Mouse (Mus musculus): ENCODE results near the gene Srebf1.
A peak's percentile ranks its signal among the peaks of the same experiment; 100 is the strongest.

Gene Srebf1

DNA sequence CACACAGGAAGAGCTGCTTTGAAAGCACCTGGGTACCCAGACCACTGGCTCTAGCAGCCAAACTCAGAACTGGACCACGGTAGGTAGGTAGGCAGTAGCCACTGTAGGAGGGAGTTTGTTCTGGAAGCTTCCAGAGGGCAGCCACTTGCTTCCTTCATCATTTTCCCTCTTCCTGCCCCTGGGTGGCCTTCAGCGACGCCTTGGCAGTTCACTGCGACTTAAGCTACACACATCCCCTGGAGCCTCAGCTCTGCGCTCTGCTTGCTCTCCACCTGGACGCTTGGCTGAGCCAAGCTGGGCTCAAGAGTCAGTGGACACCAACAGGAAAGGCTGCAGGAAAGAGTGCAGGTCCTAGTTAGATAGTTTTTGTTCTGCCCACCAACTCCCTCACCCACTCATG lies 44.4 kb downstream of the Srebf1 start:
- no peak for DNase-seq (ENCODE audit: low read depth, low spot score)

DNA sequence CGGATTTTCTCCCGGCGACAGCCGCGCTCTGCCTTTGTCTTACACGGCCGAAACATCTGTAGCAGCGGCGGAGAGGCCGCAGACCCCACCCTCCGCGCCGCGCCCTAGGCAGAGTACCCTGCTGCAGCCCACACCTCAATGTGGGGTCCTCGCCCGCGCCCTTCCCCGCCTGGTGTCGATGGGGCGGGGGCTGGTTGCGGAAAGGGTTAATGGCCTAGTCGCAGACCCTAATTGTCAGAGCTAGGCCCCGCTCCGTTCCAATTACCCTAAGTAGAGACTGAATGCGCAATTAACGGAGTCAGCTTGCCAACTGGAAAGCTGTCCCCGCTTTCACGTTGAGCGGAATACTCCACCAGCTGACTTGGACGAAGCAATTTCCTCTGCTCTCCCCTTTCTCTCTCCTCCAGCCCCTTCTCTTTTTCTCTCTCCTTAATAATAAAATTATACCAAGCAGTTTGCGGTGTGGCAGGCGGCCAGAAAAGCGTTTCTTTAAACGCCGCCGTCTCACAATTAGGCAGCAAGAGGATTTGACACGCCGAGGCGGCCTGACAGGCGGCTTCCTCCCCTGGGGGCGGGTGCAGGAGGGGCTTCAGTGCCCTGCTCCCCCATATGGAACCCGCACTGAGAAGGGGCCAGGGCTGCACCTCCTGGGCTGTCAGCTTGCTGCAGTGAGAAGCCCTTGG lies 45.3 kb downstream of the Srebf1 start:
- peak; percentile 70 for DNase-seq (ENCODE audit: low read depth, low spot score)

DNA sequence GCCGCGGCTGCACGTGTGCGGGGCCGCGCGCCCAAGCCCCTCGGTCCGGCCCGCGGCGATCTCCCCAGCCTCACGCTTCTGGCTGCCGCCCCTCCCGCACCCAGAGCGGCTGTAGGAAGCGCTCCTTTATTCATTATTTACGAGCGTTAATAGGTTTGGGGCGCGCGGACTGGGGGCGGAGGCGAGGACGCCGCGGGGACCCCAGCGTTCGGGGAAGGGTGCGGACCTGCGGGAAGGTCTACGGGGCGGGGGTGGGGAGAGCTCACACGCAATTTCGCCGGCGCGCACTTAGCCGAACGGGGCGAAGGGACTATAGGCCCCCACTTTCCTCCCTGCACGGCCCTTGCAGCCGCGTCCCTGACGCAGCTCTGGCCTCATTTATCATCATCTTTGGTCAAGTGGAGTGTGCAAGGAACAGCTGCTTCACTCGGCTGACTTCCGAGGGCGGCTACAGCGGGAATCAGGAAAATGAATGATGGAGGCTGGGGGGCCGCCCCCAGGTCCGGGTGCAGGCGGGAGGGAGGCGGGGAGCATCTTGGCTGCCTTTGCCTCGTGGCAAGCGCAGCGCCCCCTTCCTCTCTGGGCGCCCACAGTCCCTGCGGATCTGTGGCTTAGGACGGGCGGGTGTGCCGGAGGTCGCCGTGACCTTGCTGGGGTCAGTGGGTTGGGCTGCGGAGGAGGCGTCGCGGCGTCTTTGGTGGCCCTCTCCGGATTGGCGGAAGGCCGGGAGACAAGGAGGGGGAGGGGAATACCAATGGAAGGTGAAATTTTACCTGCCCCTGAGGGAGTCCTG lies 46.0 kb downstream of the Srebf1 start:
- DNase-seq (ENCODE audit: low read depth, low spot score) = peak; percentile 69

DNA sequence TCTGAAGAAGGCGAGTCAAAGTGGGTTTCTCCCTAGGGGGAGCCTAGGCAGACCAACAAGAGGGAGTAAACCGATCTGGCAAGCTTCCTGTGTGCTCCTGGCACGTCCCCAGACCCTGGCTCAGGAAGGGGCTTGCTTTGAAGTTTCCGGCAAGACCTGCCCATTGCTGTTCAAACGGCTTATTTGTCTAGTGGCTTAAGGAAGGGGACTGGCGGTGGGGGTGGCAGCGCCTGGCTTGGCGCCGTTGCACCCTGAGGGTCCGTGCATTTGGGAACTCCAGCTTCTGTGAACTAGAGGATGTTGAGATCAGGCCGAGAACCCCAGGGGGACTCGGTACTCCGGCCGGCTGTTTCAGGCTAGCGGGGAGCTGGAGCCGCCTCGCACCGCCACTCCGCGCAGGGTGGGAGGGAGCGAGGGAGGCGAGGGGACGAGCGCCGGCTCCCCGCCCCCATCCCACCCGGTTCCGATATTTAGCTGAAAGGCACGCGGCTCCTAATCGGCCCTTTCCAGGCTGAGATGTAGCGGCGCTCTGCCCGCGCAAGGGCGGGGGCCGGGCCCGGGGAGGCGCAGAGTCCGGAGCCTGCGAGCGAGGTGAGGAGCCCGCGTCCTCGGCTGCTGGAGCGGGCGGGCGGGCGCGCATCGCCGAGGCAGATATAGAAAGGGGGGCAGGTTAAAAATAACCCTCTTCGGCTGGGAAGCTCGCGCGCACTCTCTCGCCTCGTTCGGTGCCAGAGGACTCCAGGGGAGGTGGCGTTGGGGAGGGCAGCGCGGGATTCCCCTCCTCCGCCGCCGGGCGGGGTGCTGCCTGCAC lies 46.8 kb downstream of the Srebf1 start:
- peak; percentile 75 for DNase-seq (ENCODE audit: low read depth, low spot score)

DNA sequence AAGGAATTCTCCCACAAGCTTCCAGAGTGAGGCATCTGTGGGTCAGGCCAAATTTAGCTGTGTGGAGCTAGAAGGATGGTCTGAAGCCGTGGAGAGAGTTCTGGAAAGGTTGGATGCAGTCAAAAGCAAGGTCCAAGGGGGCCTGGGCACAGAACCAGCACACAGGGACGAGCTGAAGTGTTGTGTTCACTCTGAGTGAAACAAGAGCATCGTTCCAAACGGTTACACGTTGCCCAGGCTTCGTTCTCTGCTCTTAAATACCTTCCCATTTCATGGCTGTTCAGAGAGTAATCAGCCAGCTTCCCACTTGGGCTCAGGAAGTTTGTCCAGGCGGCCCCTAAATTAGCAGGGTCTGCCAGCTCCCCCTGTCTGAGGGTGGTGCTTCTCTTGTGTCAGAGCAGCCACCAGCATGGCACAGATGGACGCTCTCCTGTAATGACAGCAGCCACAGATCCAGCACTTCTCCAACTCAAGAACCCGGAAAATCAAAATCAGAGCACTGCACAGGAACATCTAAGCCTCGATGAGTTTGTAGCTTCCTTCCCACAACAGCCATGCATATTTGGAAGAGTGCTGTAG lies 48.7 kb downstream of the Srebf1 start:
- DNase-seq (ENCODE audit: low read depth, low spot score) = no peak

DNA sequence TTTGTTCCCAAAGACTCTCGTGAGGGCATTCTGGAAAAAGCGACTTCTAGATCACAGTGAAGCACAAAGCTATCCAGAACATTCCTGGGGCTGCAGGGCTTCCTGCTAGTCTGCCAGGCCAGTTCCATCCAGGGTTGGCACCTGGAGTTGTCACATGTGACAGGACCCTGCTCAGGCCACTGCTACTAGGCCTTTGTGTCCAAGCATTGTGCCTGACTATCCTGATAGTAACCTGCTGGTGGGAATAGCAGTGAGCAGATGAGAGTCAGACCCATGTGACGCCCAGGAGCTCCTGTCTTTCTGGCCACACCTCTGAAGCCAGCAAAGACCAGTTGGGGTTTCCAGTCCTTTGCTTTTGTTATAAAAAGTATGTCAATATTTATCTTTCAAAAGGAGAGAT lies 50.3 kb downstream of the Srebf1 start:
- DNase-seq (ENCODE audit: low read depth, low spot score) = no peak

DNA sequence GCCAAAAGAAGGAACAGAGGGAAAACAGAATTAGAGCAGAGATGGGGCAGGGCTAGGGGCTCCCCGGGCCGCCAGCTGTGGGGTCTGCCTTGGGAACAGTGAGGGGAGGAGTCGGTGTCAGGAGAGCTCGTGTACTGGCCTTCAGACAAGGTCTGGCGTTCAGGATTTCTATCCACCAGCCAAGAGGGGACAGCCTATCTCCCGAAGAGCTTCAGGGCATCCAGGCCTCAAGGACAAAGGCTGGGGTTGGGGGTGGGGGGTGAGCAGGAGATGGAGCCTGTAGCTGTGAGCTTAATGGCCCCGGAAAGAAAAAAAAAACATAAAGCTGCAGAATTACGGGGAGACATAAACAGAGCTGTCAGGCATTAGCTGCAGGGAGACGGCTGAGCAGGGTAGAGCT lies 53.6 kb downstream of the Srebf1 start:
- no peak for DNase-seq (ENCODE audit: low read depth, low spot score)

DNA sequence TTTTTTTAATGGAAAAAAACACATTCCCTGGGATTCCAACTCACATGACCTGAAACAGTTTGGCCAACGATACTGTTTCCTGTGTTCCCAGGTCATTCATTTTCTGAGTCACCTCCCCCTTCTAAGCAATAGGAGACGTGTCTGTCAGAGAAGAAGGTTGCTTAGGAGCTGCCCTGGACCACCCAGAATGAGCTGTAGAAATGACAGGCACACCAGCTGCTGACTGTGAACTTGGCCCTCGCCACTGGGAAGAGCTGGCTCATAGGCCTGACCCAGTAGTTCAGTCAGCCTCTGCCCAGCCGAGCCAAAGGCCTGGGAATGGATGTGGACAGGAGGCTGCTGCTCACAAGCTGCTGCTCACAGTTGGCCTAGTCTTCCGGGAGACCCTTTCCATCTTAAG lies 57.3 kb downstream of the Srebf1 start:
- no peak for DNase-seq (ENCODE audit: low read depth, low spot score)

DNA sequence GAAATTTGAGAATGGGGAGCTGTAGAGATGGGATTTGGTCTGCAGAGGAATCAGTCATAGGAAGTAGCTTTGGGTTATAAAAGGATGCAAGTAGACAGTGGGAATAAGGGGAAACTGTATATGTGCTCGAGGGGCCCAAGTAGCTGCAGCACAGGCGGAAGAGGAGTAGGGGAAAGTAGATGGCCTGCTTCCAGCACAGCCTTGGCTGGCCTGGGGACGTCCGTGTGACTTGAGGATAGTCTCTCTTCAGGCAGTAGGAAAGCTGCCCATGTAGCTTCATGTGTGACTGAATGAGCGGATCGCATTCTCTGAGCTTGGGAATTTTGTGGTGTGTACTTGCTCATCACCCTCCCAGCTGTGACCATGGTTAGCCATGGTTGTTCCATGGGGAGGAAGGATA lies 57.9 kb downstream of the Srebf1 start:
- no peak for DNase-seq (ENCODE audit: low read depth, low spot score)

DNA sequence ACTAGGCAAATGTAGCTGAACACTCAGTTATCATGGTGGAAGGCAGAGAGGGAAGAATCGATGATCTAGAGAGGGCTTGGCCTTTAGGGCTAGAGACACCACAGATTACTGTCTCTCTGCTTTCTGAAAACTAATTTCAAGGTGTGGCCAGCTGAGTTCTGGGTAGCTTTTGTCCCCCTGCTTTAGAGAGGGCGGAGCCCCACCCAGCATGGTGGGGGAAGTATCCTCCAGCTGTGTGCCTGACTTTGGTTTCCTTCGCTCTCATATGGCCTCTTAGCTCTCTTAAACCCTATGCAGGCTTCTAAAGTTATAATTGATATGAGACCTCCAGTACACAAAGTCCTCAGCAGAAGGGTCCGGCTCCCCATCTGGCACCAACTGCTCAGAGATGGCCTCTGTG lies 59.0 kb downstream of the Srebf1 start:
- no peak for DNase-seq (ENCODE audit: low read depth, low spot score)

DNA sequence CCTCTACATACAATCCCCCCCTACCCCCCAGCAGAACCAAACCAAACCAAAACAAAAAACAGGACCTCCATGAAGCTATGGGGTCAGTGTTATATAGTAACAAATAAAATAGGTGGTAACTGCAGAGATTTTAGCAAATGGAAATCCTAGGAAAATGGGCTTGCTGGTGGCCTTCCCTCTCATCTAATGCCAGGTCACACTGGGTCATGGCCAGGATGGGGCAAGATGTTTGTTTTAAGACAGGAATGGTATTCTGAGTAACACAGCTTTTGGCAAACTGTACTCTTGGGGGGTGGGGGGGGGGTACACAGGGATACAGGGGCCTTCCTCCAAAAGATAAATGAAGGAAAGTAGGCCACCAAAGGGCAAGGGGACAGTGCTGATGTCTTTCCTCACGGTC lies 59.8 kb downstream of the Srebf1 start:
- no peak for DNase-seq (ENCODE audit: low read depth, low spot score)

DNA sequence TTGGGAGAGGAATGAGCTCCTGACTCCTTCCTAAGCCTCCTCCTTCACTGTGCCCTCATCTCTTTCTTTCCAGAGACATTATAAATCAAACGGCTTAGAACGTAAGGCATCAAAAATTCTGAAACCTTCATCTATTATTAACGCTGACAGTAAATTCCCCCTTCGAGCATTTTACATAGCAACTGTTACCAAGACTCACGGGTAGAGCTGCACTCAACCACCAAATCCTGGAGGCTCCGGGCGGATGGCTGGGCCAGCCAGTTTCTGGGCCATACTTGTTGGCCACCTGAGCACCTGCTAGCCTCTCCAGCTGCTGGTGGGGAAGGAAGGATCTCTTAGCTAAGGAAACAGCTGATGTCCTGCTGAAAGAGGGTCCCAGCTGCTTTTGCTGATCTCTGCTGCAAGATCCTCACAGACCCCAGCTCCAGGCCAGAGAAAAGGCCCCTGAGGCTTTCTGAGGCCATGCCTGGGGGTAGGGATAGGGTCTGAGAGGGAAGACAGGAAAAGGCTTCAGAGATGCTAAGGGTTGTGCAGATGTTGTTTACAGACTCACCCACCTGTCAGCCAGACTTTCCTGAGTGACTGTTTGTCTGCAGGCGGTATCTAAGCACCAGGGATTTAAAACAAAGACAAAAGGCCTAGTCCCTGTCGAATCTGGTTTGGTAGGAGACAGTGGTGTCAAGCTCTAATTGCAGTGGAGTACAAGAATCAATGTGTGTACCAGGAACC lies 61.1 kb downstream of the Srebf1 start:
- DNase-seq (ENCODE audit: low read depth, low spot score) = no peak

DNA sequence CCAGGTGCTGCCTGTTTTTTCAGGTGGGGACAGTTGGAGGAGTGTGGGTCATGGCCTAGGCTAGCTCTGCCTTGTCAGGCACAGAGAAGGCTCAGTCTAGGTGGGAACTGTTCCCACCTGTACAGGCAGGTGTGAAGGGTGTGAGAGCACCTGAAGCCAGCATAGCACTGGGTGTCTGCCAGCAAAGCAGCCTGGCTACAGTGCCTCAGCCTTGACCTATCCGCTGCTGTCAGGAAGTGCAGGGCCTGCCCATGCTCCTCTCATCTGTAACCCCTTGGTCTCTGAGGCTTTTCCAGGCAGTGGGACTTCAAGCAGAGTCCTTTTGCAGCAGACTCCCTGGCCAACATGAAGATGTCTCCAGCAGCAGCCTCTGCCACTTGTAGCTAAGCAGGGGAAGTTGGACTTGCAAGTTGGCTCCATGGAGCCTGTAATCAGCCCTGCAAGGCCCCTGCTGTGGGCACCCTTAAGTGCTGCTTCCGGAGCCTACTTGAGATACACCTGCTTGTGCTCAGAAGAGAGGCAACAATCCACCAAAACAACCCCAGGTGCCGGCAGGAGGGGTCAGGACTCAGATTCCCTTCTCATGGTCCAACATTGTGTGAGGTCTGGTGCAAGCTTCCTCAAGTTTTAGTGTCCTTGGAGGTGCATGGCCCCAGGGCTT lies 61.8 kb downstream of the Srebf1 start:
- no peak for DNase-seq (ENCODE audit: low read depth, low spot score)

DNA sequence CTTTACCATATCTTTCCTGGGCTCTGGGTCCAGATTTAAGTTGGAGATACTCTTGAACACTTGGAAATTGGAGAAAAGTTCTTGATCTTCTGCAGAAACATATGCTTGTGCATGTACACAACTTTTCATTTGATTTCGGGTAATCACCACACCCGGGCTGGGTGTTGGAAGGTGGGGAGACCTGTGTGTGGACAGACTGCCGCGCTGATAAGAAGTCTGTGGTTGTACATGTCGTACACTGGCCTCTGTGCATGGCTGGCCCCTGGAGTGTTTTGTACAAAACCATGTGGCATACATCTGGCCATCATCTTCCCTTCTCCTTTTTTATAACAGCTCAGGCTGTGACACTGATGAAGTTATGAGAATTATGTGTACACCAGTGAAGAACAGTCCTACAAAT lies 62.4 kb downstream of the Srebf1 start:
- no peak for DNase-seq (ENCODE audit: low read depth, low spot score)

DNA sequence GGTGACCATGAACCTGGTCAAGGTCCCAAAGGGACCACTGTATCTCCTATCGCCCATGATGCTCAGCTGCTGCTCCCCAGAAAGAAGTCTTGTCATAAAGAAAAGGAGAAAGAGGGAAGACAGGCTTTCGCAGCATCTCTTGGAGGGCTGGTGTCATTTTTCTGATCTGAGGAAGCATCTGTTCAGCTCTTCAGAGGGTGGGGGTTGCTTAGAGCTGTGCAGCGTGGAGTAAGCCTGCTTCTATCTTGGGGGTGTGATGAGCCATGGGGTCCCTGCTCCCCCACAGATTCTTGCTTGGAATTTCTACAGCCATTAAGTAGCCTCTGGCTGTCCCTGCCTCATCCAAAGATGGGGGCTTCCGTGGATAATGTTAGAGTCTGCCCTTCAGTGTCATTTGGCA lies 64.1 kb downstream of the Srebf1 start:
- no peak for DNase-seq (ENCODE audit: low read depth, low spot score)

DNA sequence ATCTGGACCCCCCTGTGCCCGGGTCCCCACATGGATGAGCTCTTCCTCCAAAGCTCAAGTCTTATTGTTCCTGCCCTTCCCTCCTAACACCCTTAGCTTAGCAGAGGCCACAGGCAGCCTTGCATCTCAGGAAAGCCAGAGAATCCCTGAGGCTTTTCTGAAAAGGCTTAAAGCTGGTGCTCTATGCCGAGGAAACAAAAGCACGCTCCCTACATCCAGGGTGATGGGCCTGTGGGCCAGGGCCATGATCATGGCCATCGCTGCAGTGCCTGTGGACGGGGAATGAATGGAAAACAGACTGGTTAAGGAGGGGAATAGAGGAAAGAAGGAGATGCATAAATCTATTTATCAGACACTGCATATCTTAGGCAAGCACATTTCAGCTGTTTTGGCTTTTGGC lies 66.7 kb downstream of the Srebf1 start:
- no peak for DNase-seq (ENCODE audit: low read depth, low spot score)

DNA sequence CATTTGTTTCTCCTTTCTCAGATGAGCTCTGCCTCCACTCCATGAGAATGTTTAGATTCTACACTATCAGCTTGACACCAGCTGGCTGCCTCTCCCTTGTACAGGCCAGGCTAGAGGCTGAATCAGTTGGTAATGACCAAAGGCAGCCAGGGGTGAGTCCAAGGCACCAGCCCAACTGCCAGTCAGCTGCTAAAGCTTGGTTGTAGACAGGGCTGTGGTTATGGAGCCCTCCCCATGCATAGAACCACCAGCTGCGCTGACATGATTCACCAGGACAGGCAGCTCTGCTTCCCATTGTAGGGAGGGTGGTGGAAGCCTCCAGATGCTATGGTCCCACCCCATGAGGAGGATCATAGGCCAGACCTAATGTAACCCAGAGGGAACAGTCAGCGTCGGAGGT lies 68.4 kb downstream of the Srebf1 start:
- DNase-seq (ENCODE audit: low read depth, low spot score) = no peak

DNA sequence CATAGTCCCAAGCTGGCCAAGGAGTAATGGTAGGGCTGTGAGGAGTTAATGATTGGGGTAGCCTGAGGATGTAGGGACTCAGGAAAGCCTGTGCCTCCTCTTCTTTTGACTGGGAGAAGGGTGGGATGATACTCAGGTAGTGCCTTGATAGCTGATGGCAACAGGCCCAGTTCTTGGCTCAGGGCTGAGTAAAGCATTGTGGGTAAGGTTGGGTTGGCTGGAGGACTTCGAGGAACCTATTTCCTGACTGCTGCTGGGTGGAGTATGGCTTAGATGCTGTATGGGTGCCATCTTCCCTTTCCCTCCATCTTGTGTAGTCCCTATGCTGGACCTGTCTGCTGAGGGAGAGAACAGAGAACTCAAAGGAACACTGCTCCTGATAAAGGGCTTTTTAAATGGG lies 70.0 kb downstream of the Srebf1 start:
- DNase-seq (ENCODE audit: low read depth, low spot score) = no peak

DNA sequence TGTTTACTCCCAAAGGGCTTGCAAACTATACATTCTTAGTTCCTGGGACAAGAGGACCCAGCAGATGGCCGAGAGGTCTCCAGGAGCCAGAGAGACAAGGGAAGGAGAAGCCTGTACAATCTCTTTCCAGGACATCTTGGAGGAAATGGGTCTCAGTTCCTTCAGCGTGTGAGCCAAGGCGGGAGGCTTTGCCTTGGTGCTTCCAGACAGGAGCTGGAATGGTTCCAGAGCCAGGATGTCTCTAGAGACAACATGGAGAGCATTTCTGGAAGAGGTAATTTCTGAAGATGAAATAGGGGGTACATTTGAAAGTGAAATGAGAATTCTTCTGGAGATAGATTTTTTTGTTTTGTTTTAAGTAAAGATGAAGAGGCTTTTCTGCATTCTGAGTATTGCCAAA lies 71.7 kb downstream of the Srebf1 start:
- no peak for DNase-seq (ENCODE audit: low read depth, low spot score)

All from telencephalon, adult 2 months (tissue).